Mouse (Mus musculus) embryonic fibroblast, embryonic 13.5 days (primary cell): ENCODE data around the gene Gm5415. TPM values are rescaled to one million over a fixed set of nuclear protein-coding genes. Genes with fewer than 3 reads are reported as not detected.
"Not testable (repeated sequence)": the region's sequence is repeated elsewhere in the genome, so short reads cannot be mapped to it uniquely, and the experiment has no call there.

Source experiments
- H3K27ac ChIP-seq: 2 replicates; pipeline ENCODE4 v1.5.1; 2012; ENCODE audit warnings: low read length, control low read depth, inconsistent platforms; ENCODE audit not compliant: insufficient read depth
- H3K4me1 ChIP-seq: 2 replicates; pipeline ENCODE4 v1.6.1; 2011; ENCODE audit warnings: low read length; ENCODE audit not compliant: control insufficient read depth, insufficient read depth
- H3K4me3 ChIP-seq: 2 replicates; pipeline ENCODE4 v1.5.1; 2011; ENCODE audit warnings: mild to moderate bottlenecking, control low read depth, low read length; ENCODE audit not compliant: insufficient read depth
- CTCF ChIP-seq: IDR thresholded peaks from 2 replicates; pipeline ENCODE4 v1.5.1; 2011; ENCODE audit warnings: mild to moderate bottlenecking, control low read depth, low read length, moderate library complexity, borderline replicate concordance; ENCODE audit not compliant: insufficient read depth
- POLR2A ChIP-seq: IDR thresholded peaks from 2 replicates; pipeline ENCODE4 v1.6.1; 2011; ENCODE audit warnings: low read depth, mild to moderate bottlenecking, control low read depth, low read length, moderate library complexity
- polyA plus RNA-seq: library from polyadenylated mRNA; stranded (reverse); fragments of >200 nt; gene quantifications from 2 replicates; pipeline ENCODE4 v1.2.4, GENCODE M21; 2011; ENCODE audit warnings: low read depth; ENCODE audit not compliant: missing spikeins, insufficient read length

The Gm5415 gene
- not detected in 2 replicates for polyA plus RNA-seq

GRCm38 (mm10) chr1:32547194-32547593, at the start of gene Gm5415:
Gm5415 (minus strand) TSS chr1:32547294.
- not testable (repeated sequence) for H3K27ac ChIP-seq, H3K4me1 ChIP-seq, H3K4me3 ChIP-seq

- TF ChIP-seq POLR2A, result no peak
- no peak for TF ChIP-seq CTCF
- no peak overlapping the region for H3K27ac ChIP-seq
- H3K4me3 ChIP-seq, result no peak overlapping the region
- H3K4me1 ChIP-seq, result no peaks in the 10 kb centered on the region
Measured at GRCm38 (mm10) chr1:32568901-32569300, 21.8 kb upstream of the Gm5415 start.

GRCm38 (mm10) chr1:32553925-32554324, 6.8 kb upstream of the Gm5415 start:
- Histone ChIP-seq H3K4me1 (no peaks in the 10 kb centered on the region), H3K27ac (no peak overlapping the region), H3K4me3 (no peak overlapping the region)
- TF ChIP-seq CTCF (no peak), POLR2A (no peak)

GRCm38 (mm10) chr1:32553459-32553858, 6.4 kb upstream of the Gm5415 start:
- H3K27ac ChIP-seq, result no peak overlapping the region
- TF ChIP-seq CTCF (no peak), POLR2A (no peak)
- H3K4me3 ChIP-seq, result no peak overlapping the region
- H3K4me1 ChIP-seq, result no peaks in the 10 kb centered on the region

- TF ChIP-seq POLR2A, result no peak
- TF ChIP-seq CTCF, result no peak
- no peak overlapping the region for H3K27ac ChIP-seq
- no peak overlapping the region for H3K4me3 ChIP-seq
- H3K4me1 ChIP-seq, result no peaks in the 10 kb centered on the region
Measured at GRCm38 (mm10) chr1:32503381-32503780, 43.7 kb downstream of the Gm5415 start.
